Mouse (Mus musculus) midbrain, embryonic 11.5 days (tissue): Measurements from ENCODE around the gene Atg10. TPM values are rescaled to one million over a fixed set of nuclear protein-coding genes. Genes with fewer than 3 reads are reported as not detected.

Source experiments
- ATAC-seq: fragments of 200-750 bp; cut with Nextera tagmentation; 2 replicates; pipeline ENCODE4 v1.8.0; 2017; ENCODE audit warnings: moderate TSS enrichment, moderate library complexity; ENCODE audit not compliant: low FRiP score
- DNase-seq: peaks from one replicate; pipeline ENCODE4 v3.0.0; 2015; ENCODE audit warnings: low spot score; ENCODE audit errors: missing footprints
- H3K27ac ChIP-seq: fragments of 300-500 bp; sonication (generic); 2 replicates; pipeline ENCODE4 v1.5.1; 2014; ENCODE audit warnings: low read depth, low read length
- H3K27me3 ChIP-seq: fragments of 300-500 bp; sonication (generic); 2 replicates; pipeline ENCODE4 v1.6.1; 2014; ENCODE audit warnings: mild to moderate bottlenecking, low read length, moderate library complexity, mixed read lengths; ENCODE audit not compliant: control insufficient read depth, insufficient read depth
- H3K36me3 ChIP-seq: fragments of 300-500 bp; sonication (generic); 2 replicates; pipeline ENCODE4 v1.6.1; 2014; ENCODE audit warnings: mild to moderate bottlenecking, low read length, moderate library complexity, mixed read lengths; ENCODE audit not compliant: control insufficient read depth, insufficient read depth
- H3K4me1 ChIP-seq: fragments of 300-500 bp; sonication (generic); 2 replicates; pipeline ENCODE4 v1.6.1; 2014; ENCODE audit warnings: low read length; ENCODE audit not compliant: control insufficient read depth, insufficient read depth
- H3K4me2 ChIP-seq: fragments of 300-500 bp; sonication (generic); 2 replicates; pipeline ENCODE4 v1.6.1; 2014; ENCODE audit warnings: mild to moderate bottlenecking, moderate library complexity
- H3K4me3 ChIP-seq: fragments of 300-500 bp; sonication (generic); 2 replicates; pipeline ENCODE4 v1.5.1; 2014; ENCODE audit warnings: low read depth, low read length
- H3K9ac ChIP-seq: fragments of 300-500 bp; sonication (generic); 2 replicates; pipeline ENCODE4 v1.6.1; 2014; ENCODE audit warnings: low read length
- H3K9me3 ChIP-seq: fragments of 300-500 bp; sonication (generic); 2 replicates; pipeline ENCODE4 v1.6.1; 2016; ENCODE audit warnings: low read length; ENCODE audit not compliant: control insufficient read depth
- WGBS: fragments of 180-500 bp; shearing (Covaris S2); extraction: QIAGEN DNeasy Blood & Tissue Kit; methylation state at CpG from one replicate; pipeline ENCODE4 v1.1.7; 2014; 5-methylcytosine and 5-hydroxymethylcytosine counted together
- polyA plus RNA-seq: library from polyadenylated mRNA; unstranded; fragments of >200 nt; fragmentation: Nextera tagmentation; extraction: Ambion mirVana; gene quantifications from 2 replicates; pipeline ENCODE4 v1.2.1, GENCODE M21; 2014

The Atg10 gene
- polyA plus RNA-seq, 1 experiment from 2014 or later, result 14.7 TPM

- no peaks in the 10 kb centered on the region for H3K27me3 ChIP-seq
- 90% methylated on average over 9 of the region's 9 CpGs for WGBS
- H3K4me1 ChIP-seq, result no peaks in the 10 kb centered on the region
- H3K27ac ChIP-seq, result no peak overlapping the region
- H3K36me3 ChIP-seq, result no peaks in the 10 kb centered on the region
- H3K4me2 ChIP-seq, result no peak overlapping the region
- no peak overlapping the region for H3K9ac ChIP-seq
- ATAC-seq (no peak), DNase-seq (peak; percentile 44)
- no peaks in the 10 kb centered on the region for H3K9me3 ChIP-seq
- H3K4me3 ChIP-seq, result no peak overlapping the region
These were observed 116.3 kb downstream of the Atg10 start for GRCm38 (mm10) chr13:91107308-91107946.

- ATAC-seq (no peak), DNase-seq (no peak)
- no peaks in the 10 kb centered on the region for H3K9me3 ChIP-seq
- H3K4me1 ChIP-seq, result no peaks in the 10 kb centered on the region
- H3K4me2 ChIP-seq, result no peak overlapping the region
- H3K4me3 ChIP-seq, result no peak overlapping the region
- no peak overlapping the region for H3K9ac ChIP-seq
- no peak overlapping the region for H3K27ac ChIP-seq
- no peaks in the 10 kb centered on the region for H3K27me3 ChIP-seq
- 83% methylated on average over 3 of the region's 3 CpGs for WGBS
- H3K36me3 ChIP-seq, result no peaks in the 10 kb centered on the region
These were observed 121.5 kb downstream of the Atg10 start for GRCm38 (mm10) chr13:91102238-91102637.

- Histone ChIP-seq H3K4me1 (no peaks in the 10 kb centered on the region), H3K4me3 (no peak overlapping the region), H3K9me3 (no peaks in the 10 kb centered on the region), H3K27me3 (no peaks in the 10 kb centered on the region), H3K36me3 (no peaks in the 10 kb centered on the region), H3K4me2 (no peak overlapping the region), H3K9ac (no peak overlapping the region), H3K27ac (no peak overlapping the region)
- ATAC-seq (0 out of 2 replicates have a peak, but pooled peaks have one; percentile 27), DNase-seq (no peak)
- WGBS, result 80% methylated on average over 5 of the region's 5 CpGs
These were observed 123.4 kb downstream of the Atg10 start for GRCm38 (mm10) chr13:91100417-91100816.

- Histone ChIP-seq H3K9me3 (no peaks in the 10 kb centered on the region), H3K4me1 (no peaks in the 10 kb centered on the region), H3K27ac (no peak overlapping the region), H3K4me2 (no peak overlapping the region), H3K36me3 (no peaks in the 10 kb centered on the region), H3K4me3 (no peak overlapping the region), H3K9ac (no peak overlapping the region), H3K27me3 (no peaks in the 10 kb centered on the region)
- 93% methylated on average over 4 of the region's 4 CpGs for WGBS
- DNase-seq (no peak), ATAC-seq (no peak)
These were observed 128.9 kb downstream of the Atg10 start for GRCm38 (mm10) chr13:91094851-91095250.

GRCm38 (mm10) chr13:91094196-91094595 lies 129.6 kb downstream of the Atg10 start:
- Histone ChIP-seq H3K36me3 (no peaks in the 10 kb centered on the region), H3K4me3 (no peak overlapping the region), H3K9me3 (no peaks in the 10 kb centered on the region), H3K27ac (no peak overlapping the region), H3K9ac (no peak overlapping the region), H3K27me3 (no peaks in the 10 kb centered on the region), H3K4me1 (no peaks in the 10 kb centered on the region), H3K4me2 (no peak overlapping the region)
- peak; percentile 85 for DNase-seq
- ATAC-seq, result peak; percentile 49; the same call in 1 of the 2 replicates
- whole genome bisulfite sequencing, result 58% methylated on average over 7 of the region's 7 CpGs

- DNase-seq, result no peak
- H3K4me1 ChIP-seq, result no peaks in the 10 kb centered on the region
- H3K4me2 ChIP-seq, result no peak overlapping the region
- no peak overlapping the region for H3K27ac ChIP-seq
- H3K36me3 ChIP-seq, result no peaks in the 10 kb centered on the region
- 25% methylated on average over 1 of the region's 1 CpGs for WGBS
- ATAC-seq, result no peak
- no peaks in the 10 kb centered on the region for H3K27me3 ChIP-seq
- no peak overlapping the region for H3K9ac ChIP-seq
- no peaks in the 10 kb centered on the region for H3K9me3 ChIP-seq
- H3K4me3 ChIP-seq, result no peak overlapping the region
These were observed 130.2 kb downstream of the Atg10 start for GRCm38 (mm10) chr13:91093610-91094009.

GRCm38 (mm10) chr13:91093162-91093561 lies 130.6 kb downstream of the Atg10 start:
- H3K4me2 ChIP-seq, result no peak overlapping the region
- peak; percentile 88 for DNase-seq
- no peak overlapping the region for H3K27ac ChIP-seq
- no peak overlapping the region for H3K4me3 ChIP-seq
- H3K36me3 ChIP-seq, result no peaks in the 10 kb centered on the region
- no peak overlapping the region for H3K9ac ChIP-seq
- WGBS, result 25% methylated on average over 6 of the region's 6 CpGs
- no peaks in the 10 kb centered on the region for H3K9me3 ChIP-seq
- H3K27me3 ChIP-seq, result no peaks in the 10 kb centered on the region
- H3K4me1 ChIP-seq, result no peaks in the 10 kb centered on the region
- ATAC-seq, result peak; percentile 68; the same call in 1 of the 2 replicates

GRCm38 (mm10) chr13:91091731-91092190 lies 132.0 kb downstream of the Atg10 start:
- no peak for DNase-seq
- Histone ChIP-seq H3K4me2 (no peak overlapping the region), H3K4me3 (no peak overlapping the region), H3K27me3 (no peaks in the 10 kb centered on the region), H3K36me3 (no peaks in the 10 kb centered on the region), H3K9me3 (no peaks in the 10 kb centered on the region), H3K27ac (no peak overlapping the region), H3K9ac (no peak overlapping the region), H3K4me1 (no peaks in the 10 kb centered on the region)
- WGBS, result 85% methylated on average over 2 of the region's 2 CpGs
- no peak for ATAC-seq

- Histone ChIP-seq H3K4me1 (no peaks in the 10 kb centered on the region), H3K4me3 (no peak overlapping the region), H3K36me3 (no peaks in the 10 kb centered on the region), H3K27ac (no peak overlapping the region), H3K9me3 (no peaks in the 10 kb centered on the region), H3K9ac (no peak overlapping the region), H3K4me2 (no peak overlapping the region), H3K27me3 (no peaks in the 10 kb centered on the region)
- DNase-seq (no peak), ATAC-seq (no peak)
- 80% methylated on average over 4 of the region's 4 CpGs for WGBS
These were observed 132.7 kb downstream of the Atg10 start for GRCm38 (mm10) chr13:91090861-91091730.
